Mouse (Mus musculus) cerebellum, adult 11-12 months (tissue): ENCODE results near the gene Slc45a2.

Source experiments
- DNase-seq: peaks from one replicate; pipeline ENCODE4 v3.0.0; 2022

The Slc45a2 gene

GRCm38 (mm10) chr15:11008756-11009155 lies 8.2 kb downstream of the Slc45a2 start:
- no peak for DNase-seq

- no peak for DNase-seq
These were observed 10.5 kb downstream of the Slc45a2 start for GRCm38 (mm10) chr15:11010976-11011548.

GRCm38 (mm10) chr15:11014931-11015330 lies 14.4 kb downstream of the Slc45a2 start:
- DNase-seq = no peak

GRCm38 (mm10) chr15:11026801-11027561 lies 26.5 kb downstream of the Slc45a2 start:
- DNase-seq = no peak

- DNase-seq = no peak
These were observed 29.7 kb downstream of the Slc45a2 start for GRCm38 (mm10) chr15:11030188-11030587.

- no peak for DNase-seq
These were observed 35.5 kb downstream of the Slc45a2 start for GRCm38 (mm10) chr15:11035947-11036474.

- DNase-seq = no peak
These were observed 36.2 kb downstream of the Slc45a2 start for GRCm38 (mm10) chr15:11036535-11037375.

- no peak for DNase-seq
These were observed 36.8 kb downstream of the Slc45a2 start for GRCm38 (mm10) chr15:11037376-11037695.

- no peak for DNase-seq
These were observed 37.2 kb downstream of the Slc45a2 start, which contains the start of gene Rxfp3 for GRCm38 (mm10) chr15:11037711-11038110. Rxfp3 (minus strand) TSS chr15:11037991.

- no peak for DNase-seq
These were observed 38.0 kb downstream of the Slc45a2 start for GRCm38 (mm10) chr15:11038476-11038875.

GRCm38 (mm10) chr15:11040067-11040466 lies 39.5 kb downstream of the Slc45a2 start:
- no peak for DNase-seq

GRCm38 (mm10) chr15:11041229-11041628 lies 40.7 kb downstream of the Slc45a2 start:
- no peak for DNase-seq

- DNase-seq = no peak
These were observed 42.3 kb downstream of the Slc45a2 start for GRCm38 (mm10) chr15:11042828-11043227.

GRCm38 (mm10) chr15:11053678-11054439 lies 53.3 kb downstream of the Slc45a2 start:
- no peak for DNase-seq

GRCm38 (mm10) chr15:11054440-11055080 lies 54.0 kb downstream of the Slc45a2 start:
- DNase-seq = no peak

- DNase-seq = no peak
These were observed 62.4 kb downstream of the Slc45a2 start for GRCm38 (mm10) chr15:11062903-11063302.

- DNase-seq = no peak
These were observed 63.6 kb downstream of the Slc45a2 start for GRCm38 (mm10) chr15:11064160-11064557.

- no peak for DNase-seq
These were observed 64.3 kb downstream of the Slc45a2 start, which contains the start of gene Adamts12 for GRCm38 (mm10) chr15:11064558-11065411. Adamts12 (plus strand) TSS chr15:11064790.

- no peak for DNase-seq
These were observed 65.1 kb downstream of the Slc45a2 start for GRCm38 (mm10) chr15:11065528-11066171.

- no peak for DNase-seq
These were observed 65.8 kb downstream of the Slc45a2 start for GRCm38 (mm10) chr15:11066299-11066698.

- DNase-seq = no peak
These were observed 67.4 kb downstream of the Slc45a2 start for GRCm38 (mm10) chr15:11067891-11068290.
